Mouse (Mus musculus) induced T-regulatory cell, adult 2 months (primary cell): Measurements from ENCODE around the gene Sema4d.
A peak's percentile ranks its signal among the peaks of the same experiment; 100 is the strongest.

ENCODE experiments used
- DNase-seq: peaks from one replicate; pipeline ENCODE4 v3.0.0-alpha.2; 2012; ENCODE audit warnings: low read depth

Gene Sema4d

GRCm38 (mm10) chr13:51814646-51815045 lies 21.1 kb upstream of the Sema4d start:
- peak; percentile 94 for DNase-seq

GRCm38 (mm10) chr13:51813621-51814615 lies 20.4 kb upstream of the Sema4d start:
- peak; percentile 100 for DNase-seq

DNA sequence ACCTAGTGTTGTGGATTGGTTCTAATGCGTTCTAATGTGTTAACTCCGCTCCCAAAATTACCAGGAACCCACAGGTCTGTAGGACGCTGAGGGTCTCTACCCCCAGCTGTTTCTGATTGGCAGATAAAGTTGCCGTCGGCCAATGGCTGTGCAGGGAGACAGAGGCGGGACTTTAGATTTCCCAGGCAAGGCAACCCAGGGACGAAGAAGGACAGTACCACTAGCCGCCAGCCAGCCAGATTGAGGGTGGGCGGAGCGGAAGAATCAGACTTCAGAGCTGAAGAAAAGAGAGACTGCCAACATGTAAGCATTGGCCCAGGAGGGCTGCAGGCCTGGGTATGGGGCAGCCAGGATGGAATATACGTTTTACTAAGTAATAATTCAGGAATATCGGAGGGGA lies 14.6 kb upstream of the Sema4d start:
- DNase-seq: no peak

DNA sequence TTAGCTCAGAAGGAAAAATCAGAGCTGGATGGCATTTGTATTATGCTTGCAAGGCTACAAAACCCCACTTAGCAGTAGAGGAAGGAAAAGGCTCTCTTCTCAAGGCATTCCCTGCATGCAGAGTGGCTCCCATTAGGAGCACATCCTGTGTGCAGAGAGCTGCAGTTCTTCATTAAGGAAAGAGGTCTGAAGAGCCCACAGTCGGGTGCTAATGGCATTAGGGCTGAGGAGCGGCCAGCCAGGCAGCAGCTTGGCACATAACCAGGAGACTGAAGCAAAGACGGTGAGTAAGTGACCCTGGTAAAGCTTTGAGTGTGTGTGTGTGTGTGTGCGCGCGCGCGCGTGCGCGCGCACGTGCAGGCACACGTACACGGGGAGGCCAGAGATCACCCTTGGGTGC lies 12.7 kb upstream of the Sema4d start:
- DNase-seq: no peak

DNA sequence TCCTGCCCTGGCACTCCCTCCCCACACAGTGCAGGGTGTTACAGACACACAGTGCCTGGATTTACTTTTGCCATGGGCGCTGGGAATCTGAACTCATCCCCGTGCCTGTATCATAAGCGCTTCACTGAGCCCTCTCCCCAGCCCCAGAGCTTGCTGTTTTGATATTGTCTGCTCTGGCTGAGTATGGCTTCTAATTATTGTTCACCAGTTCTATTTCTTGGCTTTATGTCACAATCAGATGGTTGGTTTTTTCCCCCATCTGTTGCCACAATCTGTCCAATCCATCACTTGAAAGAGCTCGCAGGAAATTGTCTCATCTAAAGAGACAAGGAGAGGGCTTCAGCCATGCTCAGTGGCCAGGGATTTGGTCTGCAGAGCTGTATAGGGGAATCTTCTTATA lies 12.1 kb upstream of the Sema4d start:
- no peak for DNase-seq

- DNase-seq: peak; percentile 96
Measured at GRCm38 (mm10) chr13:51800921-51801320, 7.4 kb upstream of the Sema4d start.

- peak; percentile 91 for DNase-seq
Measured at GRCm38 (mm10) chr13:51799735-51800522, 6.4 kb upstream of the Sema4d start.

DNA sequence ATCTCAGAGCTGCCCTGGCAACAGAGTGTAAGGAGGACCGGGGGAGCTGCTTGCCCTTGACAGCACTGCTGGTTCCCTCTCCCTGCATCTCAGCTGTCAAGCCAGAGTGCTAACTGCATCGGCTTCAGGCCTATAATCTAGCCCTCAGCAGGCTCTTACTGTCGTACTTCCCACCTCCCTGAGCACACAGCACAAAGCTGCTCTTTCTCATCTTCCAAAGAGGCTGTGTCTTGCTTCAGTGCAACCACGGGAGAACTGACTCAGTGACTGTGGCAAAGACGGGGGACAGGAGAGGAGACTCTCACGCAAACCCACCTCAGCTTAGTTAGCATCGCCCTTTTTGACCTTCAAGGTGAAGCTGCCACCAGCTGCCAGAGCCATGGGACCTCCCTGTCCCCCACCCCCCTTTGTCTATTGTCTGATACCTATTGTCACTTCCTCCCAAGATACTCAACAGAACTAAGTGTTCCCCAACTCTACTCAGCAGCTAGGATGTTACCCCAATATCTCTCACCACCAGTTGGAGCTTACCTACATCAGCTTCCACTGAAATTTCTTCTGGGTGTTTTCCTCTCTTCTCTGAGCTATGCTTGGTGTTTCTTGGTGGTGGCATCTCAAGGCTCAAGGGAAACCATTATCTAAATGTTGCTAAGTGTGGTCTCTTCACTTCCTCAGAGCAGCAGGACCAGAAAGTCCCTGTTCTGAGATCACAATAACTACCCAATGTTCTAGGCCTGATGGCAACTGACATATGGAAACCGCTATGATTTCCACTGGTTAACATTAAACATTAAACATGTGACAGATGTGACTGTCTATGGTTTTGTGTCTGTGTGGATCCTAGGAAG lies 4.6 kb upstream of the Sema4d start:
- DNase-seq: peak; percentile 92

DNA sequence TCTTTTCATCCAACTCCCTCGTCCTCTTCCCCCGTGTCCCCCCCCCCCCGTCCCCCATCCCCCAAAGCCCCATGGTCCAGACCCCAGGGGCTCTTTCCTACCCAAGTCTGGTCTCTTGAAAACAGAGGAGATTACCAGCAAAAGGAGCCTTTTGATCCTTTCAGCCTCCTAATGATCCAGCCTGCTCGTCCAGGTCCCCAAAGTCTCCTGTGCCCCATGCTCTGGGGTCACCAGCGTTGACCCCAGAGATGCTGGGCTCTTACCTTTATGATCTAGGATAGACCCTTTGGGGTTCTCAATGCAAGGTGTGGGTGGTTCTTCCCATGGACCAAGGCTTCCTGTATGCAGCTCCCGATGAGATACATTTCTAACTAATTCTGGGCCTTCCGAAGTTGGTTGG lies 401 bp upstream of the Sema4d start:
- DNase-seq: peak; percentile 50

DNA sequence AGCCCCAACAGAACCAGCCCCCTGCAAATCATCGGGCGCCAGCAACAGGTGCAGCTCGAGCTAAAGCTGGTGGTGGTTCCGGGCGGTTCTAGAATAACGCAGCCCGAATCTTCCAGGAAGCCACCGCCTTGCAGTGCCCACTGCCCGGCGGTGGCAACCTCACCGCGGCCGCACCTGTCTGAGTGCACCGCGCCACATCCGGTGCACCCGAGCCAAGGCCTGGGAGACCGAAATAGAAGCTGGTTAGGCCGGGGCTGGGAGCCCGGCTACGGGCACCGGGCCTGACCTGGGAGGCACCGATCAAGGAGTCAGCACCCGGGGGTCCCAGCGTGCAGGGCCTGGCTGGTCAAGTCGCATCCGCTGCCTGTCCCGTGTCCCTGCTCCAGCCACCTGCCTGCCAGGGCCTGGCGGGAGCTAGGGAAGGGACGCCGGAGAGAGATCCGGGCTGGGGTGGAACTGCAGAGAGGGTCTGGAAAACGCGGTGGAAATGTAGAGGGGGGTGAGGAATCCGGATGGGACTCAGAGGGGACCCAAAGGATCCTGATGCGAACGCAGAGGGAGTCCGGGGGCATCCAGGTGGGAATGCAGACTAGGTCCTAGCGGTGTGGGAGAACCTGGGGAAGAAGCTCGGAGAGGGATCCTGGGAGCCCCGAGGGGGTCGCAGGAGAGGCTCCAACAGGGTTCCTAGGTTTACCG lies 670 bp downstream of the Sema4d start:
- peak; percentile 89 for DNase-seq

DNA sequence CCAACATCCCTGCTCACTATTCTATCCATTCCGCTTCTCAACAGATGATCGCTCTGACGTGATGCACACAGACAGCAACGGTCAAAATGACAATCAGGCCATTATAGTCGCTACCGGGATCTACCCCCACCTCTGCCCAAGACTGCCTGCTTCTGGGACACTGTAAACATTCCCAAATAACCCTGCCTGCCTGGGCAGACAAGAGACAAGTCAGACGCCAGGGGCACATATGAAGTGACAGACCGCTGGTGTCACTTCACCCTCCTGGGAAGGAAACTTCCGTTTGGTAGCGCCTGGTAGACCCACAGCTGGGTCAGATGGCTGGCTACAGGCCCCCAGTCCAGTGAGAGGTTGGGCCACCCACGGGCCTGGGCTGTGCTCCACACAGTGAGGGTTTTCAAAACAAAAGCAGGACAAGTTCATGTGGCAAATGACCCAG lies 1.4 kb downstream of the Sema4d start:
- DNase-seq: no peak

DNA sequence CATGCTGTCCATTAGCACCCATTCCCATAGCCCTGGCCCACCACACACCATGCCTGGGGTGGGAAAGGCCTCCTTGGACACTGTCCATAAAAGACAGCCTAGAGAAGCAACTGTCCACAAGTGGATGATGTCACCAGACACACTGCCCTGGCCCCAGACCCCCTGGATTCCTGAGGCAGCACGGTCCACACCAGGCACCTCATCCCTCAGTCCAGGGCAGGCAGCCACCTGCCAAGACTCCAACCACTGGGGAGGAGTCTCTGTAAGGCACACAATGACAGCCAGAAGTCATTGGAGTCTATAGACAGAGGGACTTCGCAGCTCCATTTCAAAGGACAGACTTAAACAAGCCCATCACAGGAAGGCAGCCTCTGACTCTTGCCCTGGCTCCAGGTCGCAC lies 1.9 kb downstream of the Sema4d start:
- peak; percentile 64 for DNase-seq

- peak; percentile 78 for DNase-seq
Measured at GRCm38 (mm10) chr13:51790793-51791192, 2.8 kb downstream of the Sema4d start.

DNA sequence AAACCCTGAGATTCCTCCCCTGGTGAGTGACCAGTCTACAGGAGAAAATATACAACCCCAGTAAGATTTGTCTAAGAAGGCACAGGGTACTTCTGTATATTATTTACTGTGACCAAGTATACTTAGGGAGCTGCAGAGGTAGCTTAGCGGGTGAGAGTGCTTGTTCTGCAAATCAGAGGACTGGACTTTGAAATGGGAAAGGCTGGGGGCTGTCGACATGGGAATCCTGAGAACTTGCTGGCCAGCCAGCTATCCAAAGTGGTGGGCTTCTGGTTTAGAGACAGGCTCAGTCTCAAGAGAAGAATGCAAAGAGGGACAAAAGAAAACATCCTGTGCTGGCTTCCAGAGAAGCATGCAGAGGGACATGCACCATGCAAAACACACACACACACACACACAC lies 5.7 kb downstream of the Sema4d start:
- DNase-seq: peak; percentile 28

GRCm38 (mm10) chr13:51786616-51787015 lies 6.9 kb downstream of the Sema4d start:
- DNase-seq: no peak

- DNase-seq: peak; percentile 66
Measured at GRCm38 (mm10) chr13:51784476-51784875, 9.1 kb downstream of the Sema4d start.

GRCm38 (mm10) chr13:51783857-51784256 lies 9.7 kb downstream of the Sema4d start:
- no peak for DNase-seq

DNA sequence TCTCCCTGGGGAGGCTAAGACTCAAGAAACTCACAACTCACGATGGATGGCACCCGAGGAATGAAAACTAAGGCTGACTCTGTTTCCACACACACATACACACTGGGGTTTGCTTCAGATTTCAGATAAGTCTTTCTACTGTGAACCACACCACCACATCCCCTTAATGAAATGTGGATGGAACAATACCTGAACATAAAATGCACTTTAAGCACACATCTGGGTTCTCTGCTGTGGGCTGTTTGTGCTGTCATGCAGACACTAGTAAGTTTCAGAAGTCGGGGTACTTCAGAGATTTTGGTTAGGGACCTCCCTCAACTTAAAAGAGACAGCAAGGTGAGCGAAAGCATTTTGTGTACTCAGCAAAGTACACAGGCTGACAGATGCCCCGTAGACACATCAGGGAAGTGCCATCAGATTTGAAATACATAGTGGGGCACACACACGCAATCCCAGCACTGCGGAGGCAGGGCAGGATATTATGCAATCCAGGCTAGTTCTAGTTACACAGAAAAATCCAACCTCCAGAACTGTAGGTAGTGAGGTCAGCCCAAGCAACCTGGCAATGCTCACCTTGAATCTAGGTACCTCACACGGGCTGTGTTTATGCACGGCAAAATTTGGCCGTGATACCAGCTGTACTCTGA lies 12.9 kb downstream of the Sema4d start:
- peak; percentile 84 for DNase-seq

GRCm38 (mm10) chr13:51778983-51779962 lies 14.3 kb downstream of the Sema4d start:
- DNase-seq: no peak
